Mouse (Mus musculus): Measurements from ENCODE around the gene Drg2. TPM values are rescaled to one million over a fixed set of nuclear protein-coding genes. Genes with fewer than 3 reads are reported as not detected.

The Drg2 gene
- total and polyA plus RNA-seq, 3 experiments: 28.1 to 34.4 (median 28.8) TPM

GRCm38 (mm10) chr11:60514941-60515340 lies 60.5 kb downstream of the Drg2 start:
- no peak for DNase-seq
- H3K36me3 ChIP-seq (ENCODE audit: control insufficient read depth, insufficient read depth, low read length): no peaks in the 10 kb centered on the region
- H3K4me3 ChIP-seq: no peak overlapping the region
- H3K9ac ChIP-seq (ENCODE audit: low read depth, low read length): no peak overlapping the region
- TF ChIP-seq CTCF (IDR thresholded peaks at IDR 0.05) (no peak), POLR2A (IDR thresholded peaks at IDR 0.05; ENCODE audit: insufficient read depth, low read depth, low read length) (no peak), EP300 (IDR thresholded peaks at IDR 0.05; ENCODE audit: insufficient read depth, low read depth, low read length) (no peak)
- WGBS: 54% methylated on average over 2 of the region's 2 CpGs
- no peak overlapping the region for H3K27ac ChIP-seq
- no peaks in the 10 kb centered on the region for H3K27me3 ChIP-seq (ENCODE audit: control insufficient read depth, insufficient read depth, low read length)
- intact Hi-C loops (cut with DNase I): loop anchor here (10.0 kb wide), 1 partner anchor 430 kb away; no protein-coding TSS in a partner anchor
- H3K4me1 ChIP-seq (ENCODE audit: control insufficient read depth, insufficient read depth, low read length): no peaks in the 10 kb centered on the region
- H3K79me2 ChIP-seq (replicated peaks; ENCODE audit: control insufficient read depth, insufficient read depth, low read length): no peaks in the 10 kb centered on the region

GRCm38 (mm10) chr11:60518305-60518704 lies 63.9 kb downstream of the Drg2 start:
- WGBS: 70% methylated on average over 4 of the region's 4 CpGs
- Histone ChIP-seq H3K27ac (no peak overlapping the region), H3K36me3 (ENCODE audit: control insufficient read depth, insufficient read depth, low read length) (no peaks in the 10 kb centered on the region), H3K27me3 (ENCODE audit: control insufficient read depth, insufficient read depth, low read length) (no peaks in the 10 kb centered on the region), H3K79me2 (replicated peaks; ENCODE audit: control insufficient read depth, insufficient read depth, low read length) (no peaks in the 10 kb centered on the region), H3K4me1 (ENCODE audit: control insufficient read depth, insufficient read depth, low read length) (no peaks in the 10 kb centered on the region), H3K4me3 (no peak overlapping the region), H3K9ac (ENCODE audit: low read depth, low read length) (no peak overlapping the region)
- TF ChIP-seq CTCF (IDR thresholded peaks at IDR 0.05): no peak
- TF ChIP-seq EP300 (IDR thresholded peaks at IDR 0.05; ENCODE audit: insufficient read depth, low read depth, low read length): no peak
- TF ChIP-seq POLR2A (IDR thresholded peaks at IDR 0.05; ENCODE audit: insufficient read depth, low read depth, low read length): no peak
- DNase-seq: no peak
- intact Hi-C loops (cut with DNase I): loop anchor here (10.0 kb wide), 1 partner anchor 434 kb away; no protein-coding TSS in a partner anchor

Other genes with a start within 250 kb of the Drg2 start
- 10 to 100 TPM; 25.3 to 35.4 TPM for gene Srebf1, start 232.0 kb upstream of the Drg2 start, total RNA-seq (2021)
- 42.6 and 54.0 TPM in 2 replicates for gene Srebf1, start 232.0 kb upstream of the Drg2 start, polyA plus RNA-seq (2012; rRNA removed)
- gene Tom1l2, start 101.7 kb upstream of the Drg2 start, total RNA-seq (2021): 100 to 1,000 TPM; 102 to 113 TPM
- gene Tom1l2, start 101.7 kb upstream of the Drg2 start, polyA plus RNA-seq (2012; rRNA removed): 123 and 149 TPM in 2 replicates
- 1 to 10 TPM; 1.6 to 2.4 TPM for gene Drc3, start 101.3 kb upstream of the Drg2 start, total RNA-seq (2021)
- gene Drc3, start 101.3 kb upstream of the Drg2 start, polyA plus RNA-seq (2012; rRNA removed): 4.1 and 4.2 TPM in 2 replicates
- gene Gid4, start 37.4 kb upstream of the Drg2 start, total RNA-seq (2021): 10 to 100 TPM; 47.8 to 49.5 TPM
- gene Gid4, start 37.4 kb upstream of the Drg2 start, polyA plus RNA-seq (2012; rRNA removed): 30.5 and 53.8 TPM in 2 replicates
- gene Atpaf2, start 36.1 kb upstream of the Drg2 start, total RNA-seq (2021): 10 to 100 TPM; 39.8 to 45.3 TPM
- 37.7 and 46.7 TPM in 2 replicates for gene Atpaf2, start 36.1 kb upstream of the Drg2 start, polyA plus RNA-seq (2012; rRNA removed)
- gene Myo15, start 14.7 kb downstream of the Drg2 start, total RNA-seq (2021): under 1 TPM; 0.03 to 0.05 TPM
- 0.03 and 0.06 TPM in 2 replicates for gene Myo15, start 14.7 kb downstream of the Drg2 start, polyA plus RNA-seq (2012; rRNA removed)
- 10 to 100 TPM; 80.1 to 90.3 TPM for gene Alkbh5, start 81.8 kb downstream of the Drg2 start, total RNA-seq (2021)
- gene Alkbh5, start 81.8 kb downstream of the Drg2 start, polyA plus RNA-seq (2012; rRNA removed): 24.0 and 36.7 TPM in 2 replicates
- 10 to 100 TPM; 11.1 TPM for gene Llgl1, start 245.1 kb downstream of the Drg2 start, total RNA-seq (2021)
- 23.5 and 25.9 TPM in 2 replicates for gene Llgl1, start 245.1 kb downstream of the Drg2 start, polyA plus RNA-seq (2012; rRNA removed)

Data from heart, adult 2 months (tissue).